Mouse (Mus musculus) layer of hippocampus, adult 9-11 months (tissue): ENCODE measurements at regions not wholly inside any gene's neighbourhood (a gene's known extent, or its start where the extent isn't known, plus 50 kb on each side); places are given as distances from the start of the nearest gene placed in this dataset.
A peak's percentile ranks its signal among the peaks of the same experiment; 100 is the strongest.

ENCODE experiments used
- DNase-seq: peaks from one replicate; pipeline ENCODE4 v3.0.0; 2022

GRCm38 (mm10) chr6:78115079-78115478 lies 135.6 kb upstream of the Ctnna2 start:
- DNase-seq: no peak

GRCm38 (mm10) chr6:78082528-78082927 lies 103.0 kb upstream of the Ctnna2 start:
- no peak for DNase-seq

DNA sequence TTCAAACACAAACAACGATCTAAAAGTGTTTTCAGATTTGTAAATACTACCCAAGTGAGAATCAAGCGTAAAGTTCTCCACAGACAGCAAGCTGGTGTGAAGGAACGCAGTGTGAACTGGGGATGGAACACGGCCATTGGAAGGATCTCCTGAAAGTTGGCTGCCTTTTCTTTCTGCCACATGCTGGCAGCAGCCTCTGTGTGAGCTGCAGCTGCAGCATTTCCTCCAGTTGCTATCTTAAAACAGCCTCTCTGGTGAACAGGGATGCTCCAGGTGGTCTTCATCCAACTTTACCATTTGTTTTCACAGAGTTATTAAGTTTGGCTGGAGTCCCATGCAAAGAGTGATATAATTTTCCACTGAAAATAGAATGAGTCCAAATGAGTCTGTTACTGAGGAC lies 99.4 kb upstream of the Ctnna2 start:
- DNase-seq: peak; percentile 3

DNA sequence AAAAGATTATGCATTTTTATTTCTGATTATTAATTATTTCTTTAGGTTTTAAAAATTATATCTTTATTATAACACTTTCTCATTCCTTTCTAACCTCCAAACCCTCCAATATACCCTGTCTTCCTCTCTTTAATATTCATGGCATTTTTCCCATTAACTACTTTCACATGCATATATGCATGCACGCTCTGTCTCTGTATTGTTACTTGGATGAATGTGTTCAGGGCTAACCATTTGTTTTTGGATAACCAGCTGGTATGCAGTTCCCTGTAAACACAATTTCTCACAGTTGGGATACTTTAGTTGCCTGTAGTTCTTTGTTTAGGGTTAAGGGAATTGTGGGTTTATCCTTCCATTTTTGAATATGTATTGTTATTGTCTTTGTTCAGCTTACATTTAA lies 86.8 kb upstream of the Ctnna2 start:
- DNase-seq: no peak

DNA sequence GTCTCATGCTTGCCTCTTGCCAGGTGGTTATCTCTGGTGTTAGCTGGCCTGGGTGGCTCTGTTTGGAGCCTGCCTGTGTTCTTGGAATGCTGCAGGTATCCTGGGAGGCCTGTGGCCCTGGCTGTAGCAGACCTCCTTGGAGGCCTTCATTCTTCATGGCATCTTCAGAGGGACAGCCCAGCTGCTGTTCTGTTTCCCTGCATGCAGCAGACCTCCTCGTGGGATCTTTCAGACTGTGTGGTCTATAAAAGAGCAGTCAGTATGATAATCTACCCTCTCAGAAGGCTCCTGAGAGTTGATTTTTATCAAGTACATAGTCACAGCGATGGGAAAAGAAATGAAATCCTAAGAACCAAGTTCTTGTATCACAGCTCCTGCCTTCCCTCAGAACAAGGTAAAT lies 86.2 kb upstream of the Ctnna2 start:
- DNase-seq: no peak
